Mouse (Mus musculus) layer of hippocampus, adult 8-10 months (tissue): ENCODE measurements around the gene Otop3. TPM values are rescaled to one million over a fixed set of nuclear protein-coding genes. Genes with fewer than 3 reads are reported as not detected.
"Not testable (repeated sequence)": the region's sequence is repeated elsewhere in the genome, so short reads cannot be mapped to it uniquely, and the experiment has no call there.

Experiments used
- DNase-seq, 2 experiments: peaks; one replicate each; pipeline ENCODE4 v3.0.0; 2022; ENCODE audit warnings: low spot score in 2 of 2
- total RNA-seq, 4 experiments: library from RNA; stranded (reverse); gene quantifications; 2 replicates each; pipeline ENCODE4 v1.2.4; 2022

Gene Otop3
- total RNA-seq, 4 experiments from 2014 or later, result 0.14 to 0.27 TPM; not detected in 2

DNA sequence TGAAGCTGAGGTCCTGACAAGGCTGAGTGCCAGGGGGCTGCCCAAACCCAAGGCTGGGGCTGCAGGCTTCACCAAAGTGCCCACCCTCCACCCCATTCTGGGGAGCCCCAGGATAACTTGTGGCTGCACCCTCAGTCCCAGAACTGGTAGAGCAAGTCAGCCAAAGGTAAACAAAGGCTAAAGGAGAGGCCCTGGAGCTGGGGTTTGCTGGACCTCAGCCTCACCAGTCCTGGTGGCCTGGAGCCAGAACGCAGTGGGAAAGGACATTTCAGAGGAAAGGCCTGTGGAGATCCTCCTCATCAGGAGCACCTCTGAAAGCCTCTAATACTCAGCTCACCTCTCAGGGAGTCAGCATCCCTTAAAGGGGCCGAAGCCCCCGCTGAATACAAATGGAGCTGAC is 29.6 kb downstream of the Otop3 start:
- no peak for DNase-seq

DNA sequence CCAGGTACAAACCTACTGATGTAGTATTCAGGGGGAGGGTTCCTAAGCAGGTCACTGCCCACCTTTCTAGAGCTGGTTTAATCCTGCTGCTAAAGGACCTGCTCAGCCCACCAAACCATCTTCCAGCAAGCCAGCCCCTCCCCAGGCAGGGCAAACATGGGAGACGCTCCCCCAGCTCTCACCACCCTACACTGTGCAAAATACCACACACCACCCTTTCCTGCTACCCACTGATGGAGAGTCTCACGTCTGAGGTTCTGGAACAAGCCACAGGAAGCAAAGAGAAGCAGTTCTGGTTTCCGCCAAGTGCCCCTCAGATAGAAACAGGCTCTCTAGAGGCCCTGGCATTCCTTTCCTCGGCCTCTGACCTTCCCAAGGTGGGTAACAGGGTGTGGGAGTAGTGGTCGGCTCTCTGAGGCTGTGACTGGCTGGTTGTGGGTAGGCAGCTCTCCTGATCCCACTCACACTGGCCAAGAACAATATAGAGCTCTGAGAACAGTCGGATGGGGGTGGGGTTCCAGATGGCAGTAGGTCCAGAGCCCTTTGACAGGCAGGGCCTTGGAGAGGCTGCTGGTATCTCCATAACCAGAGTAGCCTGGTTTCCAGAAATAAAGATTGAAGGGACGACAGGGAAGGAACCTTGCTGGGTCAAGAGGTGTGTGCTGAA is 31.6 kb downstream of the Otop3 start:
- peak in 1 of 2 experiments; percentile 29 for DNase-seq

DNA sequence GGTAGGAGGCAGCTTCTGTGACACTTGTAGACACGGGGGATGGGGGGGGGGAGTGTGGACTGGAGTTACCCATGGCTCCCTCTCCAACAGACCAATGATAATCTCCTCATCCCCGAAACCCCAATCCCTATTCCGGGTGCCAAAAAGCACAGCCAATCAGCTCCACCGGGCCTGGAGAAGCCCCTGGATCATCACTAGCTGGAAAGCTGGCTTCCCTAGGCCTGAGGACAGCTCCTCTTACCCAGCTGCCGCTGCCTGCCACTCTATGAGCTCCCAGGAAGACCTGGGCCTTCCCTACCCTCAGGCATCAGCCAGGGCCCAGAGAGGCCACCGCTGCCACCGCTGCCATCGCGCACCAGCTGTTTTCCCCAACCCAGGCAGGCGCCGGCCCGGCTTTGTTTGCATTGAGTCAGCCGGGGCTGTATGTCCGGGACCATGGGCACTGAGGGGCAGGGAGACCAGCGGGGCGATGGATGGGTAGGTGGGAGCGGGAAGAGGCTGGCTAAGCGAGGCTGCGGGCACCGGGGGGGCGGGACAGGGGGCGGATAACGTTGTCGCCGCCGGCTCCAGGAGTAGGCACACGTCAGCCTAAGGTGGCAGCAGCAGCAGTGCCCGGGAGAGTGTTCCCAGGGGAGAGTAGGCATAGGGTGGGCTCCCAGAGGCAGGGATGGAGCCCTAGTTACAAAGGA is 32.3 kb downstream of the Otop3 start:
- peak; percentile 64 to 67 for DNase-seq

DNA sequence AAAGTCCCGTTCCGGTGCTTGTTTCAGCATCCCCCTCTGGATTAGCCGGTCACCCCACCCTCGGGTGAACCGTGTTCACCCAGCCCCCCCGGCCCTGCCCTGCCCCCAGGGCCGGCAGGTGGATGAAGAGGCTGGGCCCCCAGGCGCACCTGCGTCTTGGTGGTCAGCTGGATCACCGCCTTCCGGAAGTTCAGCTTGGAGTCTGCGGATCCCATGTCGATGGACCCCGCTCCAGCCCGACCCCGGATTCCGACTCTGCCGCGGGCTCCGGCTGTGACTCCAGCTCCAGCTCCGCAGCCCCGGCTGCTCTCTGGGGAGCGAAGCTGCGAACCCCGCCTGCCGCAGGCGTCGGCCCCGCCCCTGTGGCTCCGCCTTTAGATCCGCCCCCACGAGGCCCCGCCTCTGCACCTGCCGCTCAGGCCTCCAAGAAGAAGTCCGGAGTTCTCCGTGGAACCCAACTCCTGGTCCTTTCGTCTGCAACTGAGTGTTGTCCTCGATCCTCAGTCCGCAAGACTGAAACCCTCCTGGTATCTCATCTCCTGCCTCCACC is 32.9 kb downstream of the Otop3 start, which contains the start of gene Hid1:
Gene Hid1 (minus strand): TSS at position 362 of the 550 bp plus-strand sequence.
- peak; percentile 83 to 88 for DNase-seq

DNA sequence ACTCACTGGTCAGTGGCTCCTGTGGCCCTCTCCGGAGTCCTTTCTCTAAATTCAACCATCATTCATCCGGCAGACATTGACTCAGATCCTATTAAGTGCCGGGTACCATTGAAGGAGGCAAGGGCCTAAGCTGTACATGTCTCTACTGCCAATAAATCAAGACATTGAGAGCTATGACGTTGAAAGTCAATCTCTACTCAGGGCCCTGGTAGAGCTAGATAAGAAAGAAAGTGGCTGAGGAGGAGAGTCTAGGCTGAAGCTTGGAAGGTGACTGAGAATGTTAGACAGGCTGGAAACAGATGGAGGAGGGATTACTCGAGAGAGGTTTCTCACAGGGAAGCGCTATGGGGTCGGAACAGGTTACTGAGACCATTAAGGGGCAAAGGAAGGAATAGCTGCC is 35.8 kb downstream of the Otop3 start:
- DNase-seq, result no peak

DNA sequence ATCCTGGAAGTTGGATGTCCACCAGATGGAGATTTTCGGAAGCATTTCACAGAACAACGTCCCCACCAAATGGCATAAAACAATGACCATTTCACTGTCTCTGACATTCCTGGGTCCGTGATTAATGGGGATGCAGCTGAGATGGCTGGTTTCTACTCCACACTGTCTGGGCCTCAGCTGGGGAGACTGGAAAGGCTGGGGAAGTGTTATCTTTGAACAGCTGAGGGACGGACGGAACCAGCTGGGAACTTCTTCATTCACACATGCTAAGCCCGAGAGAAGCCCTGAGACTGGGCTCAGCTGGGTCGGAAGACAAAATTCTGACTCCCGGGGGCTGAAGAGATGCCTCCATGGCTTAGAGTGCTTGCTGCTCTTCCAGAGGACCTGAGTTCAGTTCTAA is 36.8 kb downstream of the Otop3 start:
- DNase-seq, result no peak

DNA sequence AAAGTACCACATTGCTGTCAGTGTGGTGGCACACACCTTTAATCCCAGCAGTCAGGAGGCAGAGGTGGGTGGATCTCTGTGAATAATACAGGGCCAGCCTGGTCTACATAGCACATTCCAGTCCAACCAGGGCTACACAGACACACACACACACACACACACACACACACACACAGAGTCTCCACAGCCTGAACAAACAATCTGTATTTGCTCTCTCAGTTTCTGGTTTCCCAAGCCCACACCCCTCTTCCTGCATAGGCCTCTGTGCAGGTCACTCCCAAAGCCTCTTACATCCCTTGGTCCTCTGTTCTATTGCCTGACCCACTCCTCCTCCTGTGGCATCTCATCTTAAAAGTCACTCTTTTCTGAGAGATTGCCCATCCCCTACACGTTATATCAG is 37.5 kb downstream of the Otop3 start:
- no peak for DNase-seq

- DNase-seq, result no peak
Measured at GRCm38 (mm10) chr11:115372737-115373136, 38.2 kb downstream of the Otop3 start.

DNA sequence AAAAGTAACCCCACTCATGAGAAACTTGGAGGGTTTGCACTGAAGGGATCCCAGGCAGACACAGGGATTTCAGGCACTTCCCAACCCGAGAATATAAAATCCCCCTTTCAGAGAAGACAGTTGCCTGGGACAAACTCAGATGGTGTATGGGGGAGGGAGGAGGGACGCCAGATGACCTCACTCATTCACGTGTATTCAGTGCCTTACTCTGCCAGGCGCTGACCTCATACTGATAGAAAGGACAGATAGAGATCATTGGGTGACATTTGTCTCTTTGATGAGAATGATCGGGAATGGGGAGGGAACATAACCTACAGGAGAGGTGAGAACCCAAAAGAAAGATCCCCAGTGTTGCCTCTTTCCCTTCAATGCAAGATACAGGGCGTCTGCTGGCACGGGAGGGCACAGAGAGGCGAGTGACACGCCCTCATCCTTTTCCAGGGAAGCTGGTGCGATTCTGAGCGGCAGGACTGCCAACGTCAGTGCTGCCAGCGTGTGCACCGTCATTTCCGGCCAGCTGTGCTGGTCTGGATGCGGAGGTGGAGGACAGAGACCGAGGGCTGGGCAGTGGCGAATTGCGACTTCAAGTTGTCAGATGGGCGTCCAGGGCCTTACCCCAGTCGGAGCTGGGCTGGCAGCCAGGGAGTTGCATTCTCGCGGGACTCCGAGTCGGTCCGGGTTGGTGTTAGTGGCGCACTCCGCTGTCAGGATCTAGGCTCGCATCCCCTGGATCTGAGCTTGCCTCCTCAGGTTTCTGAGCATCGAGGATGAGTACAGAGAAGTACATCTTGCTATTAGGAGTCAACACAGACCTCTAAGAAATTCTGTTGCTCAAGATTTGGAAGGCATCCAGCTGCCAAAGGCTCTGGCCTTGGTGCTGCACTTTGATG is 39.5 kb downstream of the Otop3 start:
- DNase-seq, result peak; percentile 82 to 85

- DNase-seq, result peak in 1 of 2 experiments; percentile 52
Measured at GRCm38 (mm10) chr11:115374695-115375425, 40.3 kb downstream of the Otop3 start.

DNA sequence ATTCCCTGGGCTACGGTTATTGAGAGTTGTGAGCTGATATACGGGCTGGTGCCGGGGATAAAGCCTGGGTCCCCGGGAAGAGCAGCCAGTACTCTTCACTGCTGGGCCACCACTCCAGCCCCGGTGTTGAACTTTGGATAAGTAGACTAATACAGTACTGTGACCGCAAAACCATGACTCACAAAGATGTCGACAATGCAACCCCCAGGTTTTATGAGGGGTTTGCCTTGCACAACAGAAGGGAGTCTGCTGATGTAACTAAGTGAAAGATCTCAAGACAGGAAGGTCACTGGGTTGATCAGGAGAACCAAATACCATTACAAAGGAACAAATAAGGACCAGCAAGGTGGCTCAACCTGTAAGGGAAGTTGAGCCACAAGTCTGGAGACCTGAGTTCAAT is 42.2 kb downstream of the Otop3 start:
- no peak for DNase-seq

GRCm38 (mm10) chr11:115377254-115377653 is 42.7 kb downstream of the Otop3 start:
- no peak for DNase-seq

DNA sequence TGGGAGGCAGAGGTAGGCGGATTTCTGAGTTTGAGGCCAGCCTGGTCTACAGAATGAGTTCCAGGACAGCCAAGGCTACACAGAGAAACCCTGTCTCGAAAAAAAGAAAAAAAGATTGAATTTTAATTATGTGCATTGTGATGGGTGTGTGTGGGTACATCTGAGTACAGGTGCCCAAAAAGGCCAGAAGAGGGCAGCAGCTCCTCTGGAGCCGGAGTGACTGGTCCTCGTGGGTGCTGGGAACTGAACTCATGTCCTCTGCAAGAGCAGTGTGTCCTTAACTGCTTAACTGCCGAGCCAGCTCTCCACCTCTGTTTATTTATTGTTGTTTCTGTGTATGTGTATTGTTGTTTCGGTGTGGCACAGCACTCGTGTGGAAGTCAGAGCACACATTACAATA is 43.3 kb downstream of the Otop3 start:
- DNase-seq, result no peak

DNA sequence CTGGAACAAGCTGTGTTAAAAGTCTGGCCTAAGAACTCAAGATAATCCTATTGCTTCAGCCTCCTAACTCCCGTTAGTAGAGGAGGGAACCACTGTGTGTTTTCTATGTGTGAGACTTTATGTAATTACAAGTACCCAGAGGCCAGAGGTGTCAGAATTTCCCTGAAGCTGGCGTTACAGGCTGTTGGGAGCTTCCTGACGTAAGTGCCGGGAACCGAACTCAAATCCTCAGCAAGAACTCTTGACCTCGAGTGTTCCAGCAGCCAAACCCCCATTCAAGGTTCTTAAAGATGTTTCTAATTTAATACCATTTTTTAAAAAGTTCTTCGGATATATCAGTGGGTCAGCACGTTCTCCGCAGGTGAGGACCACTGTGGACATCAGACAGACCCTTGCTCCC is 46.7 kb downstream of the Otop3 start:
- no peak for DNase-seq

DNA sequence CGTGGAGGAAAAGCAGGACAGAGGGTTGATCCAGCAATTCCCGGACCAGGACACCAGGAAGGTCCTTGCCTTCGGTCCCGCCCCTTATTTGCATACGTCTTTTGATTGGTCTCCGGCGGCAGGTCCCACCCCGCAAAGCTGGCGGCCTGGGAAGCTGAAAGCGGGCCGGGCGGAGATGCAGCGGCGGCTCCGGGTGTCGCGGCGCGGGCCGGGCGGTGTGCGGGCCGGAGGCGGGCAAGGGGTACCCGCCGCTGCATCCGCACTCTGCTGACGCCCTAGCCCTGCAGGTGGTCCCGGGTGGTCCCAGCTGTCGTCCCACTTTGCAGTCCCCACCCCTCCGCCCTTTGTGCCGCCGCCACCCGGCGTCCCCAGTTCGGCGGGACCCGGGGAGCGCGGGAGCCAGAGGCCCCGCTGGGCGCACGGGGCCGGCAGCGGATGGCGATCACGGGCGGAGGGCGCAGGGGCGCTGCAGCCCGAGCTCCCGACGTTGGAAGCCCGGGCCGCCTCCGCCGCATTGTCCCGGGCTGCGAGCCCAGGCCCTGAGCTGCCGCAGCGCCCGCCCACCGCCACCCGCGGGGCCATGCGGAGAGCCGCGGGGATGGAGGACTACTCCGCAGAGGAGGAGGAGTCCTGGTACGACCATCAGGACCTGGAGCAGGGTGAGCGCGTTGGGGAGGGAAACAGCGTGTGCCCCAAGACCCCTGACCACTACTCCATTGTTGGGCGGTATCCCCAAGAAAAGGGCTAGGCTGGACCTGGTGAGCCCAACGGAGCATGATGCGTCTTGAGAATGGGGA is 47.4 kb downstream of the Otop3 start, which contains the start of gene Cdr2l:
Gene Cdr2l (plus strand): TSS at position 174 of the 797 bp plus-strand sequence.
- peak; percentile 85 for DNase-seq

DNA sequence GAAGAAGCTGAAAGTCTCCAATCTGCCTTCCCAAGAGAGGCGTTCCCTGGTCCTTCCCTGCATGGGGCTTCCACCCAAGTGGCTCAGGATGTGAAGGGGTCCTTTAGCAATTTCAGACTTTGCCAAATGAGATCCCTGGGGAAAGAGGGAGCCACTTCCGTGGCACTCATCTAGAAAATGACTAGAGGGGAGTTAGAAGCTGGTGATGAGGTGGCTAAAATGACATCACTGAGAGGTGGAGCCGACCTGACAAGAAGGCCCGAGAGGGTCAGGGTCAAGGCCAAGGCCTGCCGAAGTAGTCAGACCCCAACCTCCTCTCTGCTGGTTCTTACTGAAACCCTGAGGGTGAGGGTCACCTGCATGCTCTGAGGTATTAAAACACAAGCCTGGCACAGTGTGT is 48.4 kb downstream of the Otop3 start:
- DNase-seq, result no peak

DNA sequence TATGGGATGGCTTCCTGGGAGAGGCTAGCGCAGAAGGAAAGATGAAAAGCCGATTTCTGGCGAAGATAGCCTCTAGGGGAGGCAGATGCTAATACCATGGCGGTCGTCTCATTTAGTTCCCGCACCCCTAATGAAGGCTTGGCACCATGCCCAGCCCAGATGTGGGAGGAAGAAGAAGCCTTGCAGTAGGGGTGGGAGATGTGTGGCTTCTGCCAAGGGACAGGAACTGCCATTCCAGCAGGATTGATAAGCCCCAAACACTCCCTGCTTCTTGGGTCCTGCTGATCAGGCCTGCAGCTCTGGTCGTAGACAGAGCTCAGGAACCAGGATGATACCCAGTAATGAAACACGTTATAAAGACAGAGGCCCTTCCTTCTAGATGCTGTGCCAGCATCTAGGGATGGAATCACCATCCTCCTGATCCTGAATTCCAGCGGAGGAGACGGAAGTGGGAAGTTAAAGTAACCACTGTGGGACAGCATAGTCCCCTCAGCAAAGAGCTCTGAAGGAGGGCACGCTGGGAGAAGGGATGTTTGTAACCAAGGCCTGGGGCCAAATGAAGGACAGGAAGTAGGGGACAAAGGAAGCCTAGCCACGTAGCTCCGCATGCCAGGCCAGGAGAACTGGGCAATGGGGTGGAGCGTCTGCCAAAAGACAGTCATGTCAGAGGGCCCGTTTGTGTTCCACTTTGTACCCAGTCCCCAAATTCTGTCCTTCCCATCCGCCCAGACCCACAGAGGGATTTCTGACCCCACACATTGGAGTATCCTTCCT is 49.4 kb downstream of the Otop3 start:
- peak in 1 of 2 experiments; percentile 51 for DNase-seq

- no peak for DNase-seq
Measured at GRCm38 (mm10) chr11:115384587-115384986, 50.1 kb downstream of the Otop3 start.

DNA sequence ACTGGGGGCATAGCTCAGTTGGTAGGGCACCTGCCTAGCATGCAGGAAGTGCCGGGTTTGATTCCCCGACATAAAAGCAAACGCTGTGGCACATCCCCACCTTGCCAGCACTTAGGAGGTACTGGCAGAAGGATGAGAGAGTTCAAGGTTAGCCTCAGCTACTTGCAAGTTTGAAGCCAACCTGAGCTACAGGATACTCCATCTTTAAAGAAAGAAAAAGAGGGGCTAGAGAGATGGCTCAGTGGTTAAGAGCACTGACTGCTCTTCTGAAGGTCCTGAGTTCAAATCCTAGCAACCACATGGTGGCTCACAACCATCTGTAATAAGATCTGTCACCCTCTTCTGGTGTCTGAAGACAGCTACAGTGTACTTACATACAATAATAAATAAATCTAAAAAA is 52.3 kb downstream of the Otop3 start:
- not testable (repeated sequence) for DNase-seq
